Mouse (Mus musculus): ENCODE measurements around the gene Zfp128.
"Not testable (repeated sequence)": the region's sequence is repeated elsewhere in the genome, so short reads cannot be mapped to it uniquely, and the experiment has no call there.

The Zfp128 gene

GRCm38 (mm10) chr7:12880911-12881660 lies at the start of gene Zfp128:
Zfp128 (plus strand) TSS chr7:12881177.
- DNase-seq, result peak; percentile 95 to 96

- peak; percentile 91 to 92 for DNase-seq
Measured at GRCm38 (mm10) chr7:12834162-12835120, 46.5 kb upstream of the Zfp128 start, which contains the start of gene Zfp110. Zfp110 (plus strand) TSS chr7:12834761.

- no peak for DNase-seq
Measured at GRCm38 (mm10) chr7:12835193-12835671, 45.7 kb upstream of the Zfp128 start.

- DNase-seq, result no peak
Measured at GRCm38 (mm10) chr7:12835779-12836178, 45.2 kb upstream of the Zfp128 start.

- DNase-seq, result peak in 1 of 2 experiments; percentile 21
Measured at GRCm38 (mm10) chr7:12874301-12874700, 6.7 kb upstream of the Zfp128 start.

GRCm38 (mm10) chr7:12880036-12880435 lies 941 bp upstream of the Zfp128 start:
- no peak for DNase-seq

- peak in 1 of 2 experiments; percentile 21 for DNase-seq
Measured at GRCm38 (mm10) chr7:12880497-12880896, 480 bp upstream of the Zfp128 start.

- DNase-seq, result no peak
Measured at GRCm38 (mm10) chr7:12886563-12887266, 5.7 kb downstream of the Zfp128 start.

- DNase-seq, result no peak
Measured at GRCm38 (mm10) chr7:12887585-12887984, 6.6 kb downstream of the Zfp128 start.

GRCm38 (mm10) chr7:12890928-12891327 lies 10.0 kb downstream of the Zfp128 start:
- DNase-seq, result no peak

GRCm38 (mm10) chr7:12891334-12891733 lies 10.4 kb downstream of the Zfp128 start:
- DNase-seq, result no peak

- DNase-seq, result peak; percentile 91 to 93
Measured at GRCm38 (mm10) chr7:12897655-12898410, 16.9 kb downstream of the Zfp128 start, which contains the start of gene Zscan22. Zscan22 (plus strand) TSS chr7:12897815.

- no peak for DNase-seq
Measured at GRCm38 (mm10) chr7:12901517-12901916, 20.5 kb downstream of the Zfp128 start.

- peak in 1 of 2 experiments; percentile 33 for DNase-seq
Measured at GRCm38 (mm10) chr7:12903623-12904022, 22.6 kb downstream of the Zfp128 start.

GRCm38 (mm10) chr7:12905146-12905545 lies 24.2 kb downstream of the Zfp128 start:
- DNase-seq, result no peak

- DNase-seq, result peak; percentile 77 to 89
Measured at GRCm38 (mm10) chr7:12909498-12909962, 28.6 kb downstream of the Zfp128 start.

GRCm38 (mm10) chr7:12910181-12910668 lies 29.2 kb downstream of the Zfp128 start:
- peak; percentile 75 to 77 for DNase-seq

- peak in 1 of 2 experiments; percentile 29 for DNase-seq
Measured at GRCm38 (mm10) chr7:12913556-12913955, 32.6 kb downstream of the Zfp128 start.

GRCm38 (mm10) chr7:12920495-12920894 lies 39.5 kb downstream of the Zfp128 start:
- DNase-seq, result not testable (repeated sequence)

GRCm38 (mm10) chr7:12921318-12921704 lies 40.3 kb downstream of the Zfp128 start:
- DNase-seq, result no peak

Measured in cerebellum, postnatal 25 days (tissue).